In the genomic region with DNA sequence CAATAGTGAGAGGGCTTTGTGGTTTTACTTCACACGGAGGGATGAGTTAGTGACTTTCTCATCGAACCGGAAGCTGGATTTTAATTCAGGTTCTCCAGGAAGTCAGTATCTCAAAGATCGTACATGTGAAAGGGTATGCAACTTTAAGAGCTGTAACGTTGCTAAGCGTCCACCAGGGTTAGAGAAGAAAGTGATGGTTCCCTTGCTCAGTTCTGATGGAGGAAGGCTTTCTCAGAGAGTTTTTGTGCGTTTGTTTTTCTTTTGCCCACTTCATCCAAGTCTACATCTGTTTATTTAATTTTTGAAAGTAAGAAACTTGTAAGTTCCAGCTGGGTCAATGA, we compare ENCODE assay signal across 23 mouse cellular contexts. TPM values are rescaled to one million over a fixed set of nuclear protein-coding genes. Genes with fewer than 3 reads are reported as not detected.
DNase-seq lines count a peak whose midpoint lies in the region; ATAC-seq and TF ChIP-seq lines count a peak whose summit lies in the region.
"Had no signal": no experiment of that assay in that cellular context is flagged by ENCODE, and none has a peak within 500 bp of the region (broad histone marks: within the 10 kb centered on the region; RNA-seq: fewer than 3 reads in every experiment).

No protein-coding gene starts in this region.

- peak in 1 of 2 experiments; percentile 14; a peak in 1 of 4 replicates for TF ChIP-seq CTCF in CH12.LX (conservative IDR thresholded peaks at IDR 0.05 in 1 of 2, IDR thresholded peaks at IDR 0.05 in 1 of 2; ENCODE audit: low read depth in 2 of 2, low read length in 2 of 2)

- whole genome bisulfite sequencing in limb, embryonic 15.5 days = 62% methylated on average over 7 of the region's 7 CpGs
- WGBS in limb, embryonic 10.5 days = 69% methylated on average over 7 of the region's 7 CpGs

- H3K27me3 ChIP-seq in limb, embryonic 15.5 days = peaks cover 55% of the 10 kb centered on the region
- H3K27me3 ChIP-seq in limb, embryonic 10.5 days (ENCODE audit: low read depth, poor library complexity, severe bottlenecking) = peaks cover 66% of the 10 kb centered on the region
- no peaks in the 10 kb centered on the region for H3K27me3 ChIP-seq in CH12.LX (replicated peaks)

- intact Hi-C loops in heart, postnatal 25 days (cut with DNase I) = no loop called here

- H3K4me3 ChIP-seq in limb, embryonic 15.5 days = no peak overlapping the region
- no peak overlapping the region for H3K4me3 ChIP-seq in limb, embryonic 10.5 days
- H3K4me3 ChIP-seq in CH12.LX (replicated peaks in 1 of 3; ENCODE audit: low read depth in 2 of 3, low read length in 2 of 3, poor library complexity in 1 of 3) = peak overlapping the region in 1 of 3 experiments; percentile 20
- H3K4me3 ChIP-seq: hindbrain, embryonic 10.5 days; lung, embryonic 15.5 days; neural tube, embryonic 12.5 days had no signal

- no peaks in the 10 kb centered on the region for H3K9me3 ChIP-seq in limb, embryonic 15.5 days
- no peaks in the 10 kb centered on the region for H3K9me3 ChIP-seq in limb, embryonic 10.5 days (replicated peaks)
- H3K9me3 ChIP-seq in CH12.LX (replicated peaks; ENCODE audit: low read length) = peaks cover 7% of the 10 kb centered on the region
- H3K9me3 ChIP-seq: hindbrain, embryonic 10.5 days; lung, embryonic 15.5 days; neural tube, embryonic 12.5 days had no signal

- DNase-seq in limb, embryonic 10.5 days (ENCODE audit: low spot score) = no peak
- peak; percentile 22 for DNase-seq in CD4-positive, CD25-positive, alpha-beta regulatory T cell, adult 2 months (ENCODE audit: low read depth, low spot score)
- peak; percentile 17 for DNase-seq in CH12.LX (ENCODE audit: extremely low read depth)
- DNase-seq in frontal cortex, postnatal 14 days (ENCODE audit: low spot score in 2 of 2) = no peak
- no peak for DNase-seq in heart, postnatal 25 days (ENCODE audit: low spot score)
- no peak for DNase-seq in heart, adult 9 months (ENCODE audit: low spot score in 2 of 2)
- DNase-seq: adrenal gland, postnatal 14 days; cerebellum, adult 8-10 months; liver; right cerebral cortex, postnatal 14 days had no signal

- ATAC-seq in limb, embryonic 15.5 days (ENCODE audit: insufficient number of reproducible peaks, low FRiP score, low TSS enrichment, low read depth) = no peak
- peak; percentile 60 for ATAC-seq in inflammation-experienced regulatory T-cells, adult 6 months

- TF ChIP-seq EP300 in CH12.LX (IDR thresholded peaks at IDR 0.05; ENCODE audit: low read length) = no peak

- peak overlapping the region; percentile 73; the same call in 1 of the 2 replicates for H3K27ac ChIP-seq in limb, embryonic 15.5 days
- no peak overlapping the region for H3K27ac ChIP-seq in limb, embryonic 10.5 days
- H3K27ac ChIP-seq in CH12.LX (ENCODE audit: insufficient read depth, low read depth) = no peak overlapping the region
- H3K27ac ChIP-seq: hindbrain, embryonic 10.5 days; lung, embryonic 15.5 days; neural tube, embryonic 12.5 days had no signal

- no peaks in the 10 kb centered on the region for H3K36me3 ChIP-seq in limb, embryonic 15.5 days
- H3K36me3 ChIP-seq in limb, embryonic 10.5 days = no peaks in the 10 kb centered on the region
- no peaks in the 10 kb centered on the region for H3K36me3 ChIP-seq in CH12.LX (replicated peaks in 1 of 2; ENCODE audit: control insufficient read depth in 1 of 2, insufficient read depth in 1 of 2, low read length in 1 of 2)
- H3K36me3 ChIP-seq: hindbrain, embryonic 10.5 days; lung, embryonic 15.5 days; neural tube, embryonic 12.5 days had no signal

- no peak overlapping the region for H3K4me2 ChIP-seq in limb, embryonic 15.5 days
- H3K4me2 ChIP-seq in CH12.LX (ENCODE audit: insufficient read depth, low read depth, poor library complexity, severe bottlenecking) = peak overlapping the region; percentile 88; the same call in 1 of the 2 replicates
- H3K4me2 ChIP-seq: lung, embryonic 15.5 days; neural tube, embryonic 12.5 days had no signal

- H3K4me1 ChIP-seq in limb, embryonic 15.5 days = peaks cover 27% of the 10 kb centered on the region
- H3K4me1 ChIP-seq in limb, embryonic 10.5 days = peaks cover 22% of the 10 kb centered on the region
- H3K4me1 ChIP-seq in CH12.LX (ENCODE audit: control insufficient read depth in 1 of 2, insufficient read depth in 2 of 2) = peaks cover 0 to 17% of the 10 kb centered on the region in 2 experiments; a peak in 2 of 4 replicates
- H3K4me1 ChIP-seq: lung, embryonic 15.5 days had no signal

- TF ChIP-seq RAD21 in CH12.LX (IDR thresholded peaks at IDR 0.05; ENCODE audit: low read depth, low read length) = no peak

- dilution Hi-C loops in CH12.LX (cut with MboI; ENCODE audit: extremely low pct_ligation_motif_present, extremely low pct_unique_long_range_greater_than_20kb, low sequenced_read_pairs) = no loop called here

- no peak for TF ChIP-seq POLR2A in CH12.LX (IDR thresholded peaks at IDR 0.05; ENCODE audit: low read depth, low read length)

- H3K9ac ChIP-seq in limb, embryonic 15.5 days = no peak overlapping the region
- 0 out of 2 replicates have a peak overlapping the region, but pooled peaks have one; percentile 1 for H3K9ac ChIP-seq in CH12.LX (ENCODE audit: insufficient read depth, low read depth)
- H3K9ac ChIP-seq: lung, embryonic 15.5 days; neural tube, embryonic 12.5 days had no signal

- no peaks in the 10 kb centered on the region for H3K79me2 ChIP-seq in CH12.LX (replicated peaks; ENCODE audit: control insufficient read depth, extremely low read depth, insufficient read depth, poor library complexity, severe bottlenecking)

- in situ Hi-C loops in CH12.LX (cut with MboI; ENCODE audit: low pct_ligation_motif_present, low pct_unique_long_range_greater_than_20kb, low sequenced_read_pairs) = no loop called here

TF ChIP-seq in CH12.LX, 34 proteins besides CTCF, POLR2A, EP300 and RAD21:
- no peak for TF ChIP-seq ELF1 (IDR thresholded peaks at IDR 0.05; ENCODE audit: low read depth, low read length)
- TF ChIP-seq ZKSCAN1 (IDR thresholded peaks at IDR 0.05; ENCODE audit: borderline replicate concordance, low read depth, low read length) = no peak
- TF ChIP-seq GABPA (IDR thresholded peaks at IDR 0.05; ENCODE audit: insufficient replicate concordance, low read depth, low read length) = no peak
- no peak for TF ChIP-seq MAX (IDR thresholded peaks at IDR 0.05; ENCODE audit: low read length)
TF ChIP-seq in CH12.LX: peak in this region for 0.

RNA-seq across cellular contexts. Expression of a gene that starts 3.8 kb away (rescaled TPM):
- polyA plus RNA-seq in limb, embryonic 15.5 days (2015; fragmentation: Nextera tagmentation; extraction: Ambion mirVana) = 311 and 328 TPM in 2 replicates
- 7.2 and 13.2 TPM in 2 replicates for polyA plus RNA-seq in limb, embryonic 10.5 days (2016; fragmentation: Nextera tagmentation; extraction: Ambion mirVana)
- total RNA-seq in CH12.LX (2012; rRNA removed) (not detected in 2 replicates), CH12.LX (2014; rRNA removed) (not detected in 2 replicates)
- polyA plus RNA-seq in CH12.LX (2012; ENCODE audit: insufficient read length, low read depth) = not detected in 2 replicates
- polyA plus RNA-seq in inflammation-experienced regulatory T-cells, adult 6 months (2017; shearing (Covaris generic)) = under 1 TPM in 1 of 3 experiments, not detected in 2; 0.19 TPM
- total RNA-seq in heart, postnatal 25 days (2021) = not detected
- total RNA-seq: adrenal gland, postnatal 14 days had no signal

RNA-seq across cellular contexts. Expression of a gene that starts 40.1 kb away (rescaled TPM):
- 0.05 TPM in 1 of 2 replicates, not detected in the other for polyA plus RNA-seq in limb, embryonic 15.5 days (2015; fragmentation: Nextera tagmentation; extraction: Ambion mirVana)
- polyA plus RNA-seq in limb, embryonic 10.5 days (2016; fragmentation: Nextera tagmentation; extraction: Ambion mirVana) = not detected in 2 replicates
- total RNA-seq in CH12.LX (2012; rRNA removed) (not detected in 2 replicates), CH12.LX (2014; rRNA removed) (not detected in 2 replicates)
- polyA plus RNA-seq in CH12.LX (2012; ENCODE audit: insufficient read length, low read depth) = not detected in 2 replicates
- polyA plus RNA-seq in inflammation-experienced regulatory T-cells, adult 6 months (2017; shearing (Covaris generic)) = 1 to 10 TPM in 1 of 3 experiments, under 1 TPM in 2; 0.30 to 1.3 (median 0.44) TPM
- total RNA-seq in heart, postnatal 25 days (2021) = not detected
- total RNA-seq: common myeloid progenitor, adult 5-6 weeks; granulocyte monocyte progenitor cell, adult 5-6 weeks; layer of hippocampus, postnatal 25 days; left cerebral cortex, postnatal 14 days had no signal
- polyA plus RNA-seq: embryonic facial prominence, embryonic 14.5 days; forebrain, embryonic 11.5 days; frontal cortex, adult 2 months; heart, embryonic 14.5 days; hindbrain, embryonic 10.5 days; lung, embryonic 15.5 days; neural tube, embryonic 12.5 days had no signal

Comparison
In these comparisons a context has a peak if more than half of its experiments do, and no peak if none do; other contexts are left out.
1. RNA of a gene that starts 3.8 kb away (polyA plus RNA-seq): 311 to 328 TPM in limb, embryonic 15.5 days; 7.2 to 13.2 TPM in limb, embryonic 10.5 days, 0.19 TPM in inflammation-experienced regulatory T-cells, adult 6 months and not detected in CH12.LX; every median in the first group is over 10 times any median in the second.
2. DNase-seq: peak in CD4-positive, CD25-positive, alpha-beta regulatory T cell, adult 2 months (single experiment) and CH12.LX (single experiment); none in limb, embryonic 10.5 days (single experiment), frontal cortex, postnatal 14 days (0 of 2), heart, postnatal 25 days (single experiment) and heart, adult 9 months (0 of 2).